In the genomic region with DNA sequence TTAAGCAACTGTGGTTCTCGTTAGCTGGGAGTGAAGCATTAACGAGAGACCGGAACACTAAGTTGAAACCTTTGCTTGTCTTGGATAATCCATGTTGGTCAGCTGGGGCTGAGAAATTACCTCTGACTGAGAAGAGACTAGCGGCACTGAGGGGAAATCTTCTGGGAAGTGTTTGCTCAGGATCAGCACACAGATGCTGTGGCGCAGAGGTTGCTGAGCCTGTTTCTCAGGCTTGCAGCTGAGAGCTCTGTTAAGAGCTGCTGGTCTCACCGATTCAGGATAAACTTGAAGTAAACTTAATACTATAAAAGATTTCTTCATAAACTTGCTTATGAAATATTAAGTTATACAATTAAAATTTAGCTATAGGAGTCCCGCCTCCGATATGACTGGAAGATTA, we compare ENCODE assay signal across 14 mouse cellular contexts.
"Had no signal": no experiment of that assay in that cellular context is flagged by ENCODE, and none has a peak within 500 bp of the region (broad histone marks: within the 10 kb centered on the region; RNA-seq: fewer than 3 reads in every experiment).

No protein-coding gene starts in this region.

- H3K4me2 ChIP-seq: limb, embryonic 13.5 days; liver, embryonic 15.5 days; midbrain, embryonic 12.5 days; neural tube, embryonic 13.5 days had no signal

- H3K27ac ChIP-seq: layer of hippocampus, adult 2 months; limb, embryonic 13.5 days; liver, embryonic 15.5 days; midbrain, embryonic 12.5 days; neural tube, embryonic 13.5 days had no signal

- ATAC-seq: hindbrain, embryonic 16.5 days; inflammation-experienced regulatory T-cells, adult 6 months; intestine, postnatal 0 days; midbrain, embryonic 16.5 days had no signal

- DNase-seq: kidney, adult 8-10 months; kidney, postnatal 36 days; left cerebral cortex, postnatal 4 days; right cerebral cortex, postnatal 14 days; thymus, postnatal 4 days had no signal

- H3K4me1 ChIP-seq: limb, embryonic 13.5 days; midbrain, embryonic 12.5 days; neural tube, embryonic 13.5 days had no signal

- H3K9ac ChIP-seq: limb, embryonic 13.5 days; liver, embryonic 15.5 days; midbrain, embryonic 12.5 days; neural tube, embryonic 13.5 days had no signal

- H3K27me3 ChIP-seq: limb, embryonic 13.5 days; liver, embryonic 15.5 days; midbrain, embryonic 12.5 days; neural tube, embryonic 13.5 days had no signal

- H3K4me3 ChIP-seq: layer of hippocampus, adult 2 months; limb, embryonic 13.5 days; liver, embryonic 15.5 days; midbrain, embryonic 12.5 days; neural tube, embryonic 13.5 days had no signal

- H3K9me3 ChIP-seq: limb, embryonic 13.5 days; liver, embryonic 15.5 days; midbrain, embryonic 12.5 days; neural tube, embryonic 13.5 days had no signal

- H3K36me3 ChIP-seq: midbrain, embryonic 12.5 days; neural tube, embryonic 13.5 days had no signal
